Mouse (Mus musculus) bone marrow, adult 2 months (tissue): ENCODE measurements around the gene Adipoq.

Experiments used
- CTCF ChIP-seq: fragments of 200-500 bp; IDR thresholded peaks from 2 replicates; pipeline ENCODE4 v1.5.1; 2011; ENCODE audit warnings: low read length, control low read depth; ENCODE audit not compliant: control insufficient read depth, insufficient read depth
- POLR2A ChIP-seq: fragments of 200-500 bp; IDR thresholded peaks from 2 replicates; pipeline ENCODE4 v1.6.1; 2011; ENCODE audit warnings: low read depth, mild to moderate bottlenecking, control low read depth, low read length, borderline replicate concordance; ENCODE audit not compliant: control insufficient read depth

DNA sequence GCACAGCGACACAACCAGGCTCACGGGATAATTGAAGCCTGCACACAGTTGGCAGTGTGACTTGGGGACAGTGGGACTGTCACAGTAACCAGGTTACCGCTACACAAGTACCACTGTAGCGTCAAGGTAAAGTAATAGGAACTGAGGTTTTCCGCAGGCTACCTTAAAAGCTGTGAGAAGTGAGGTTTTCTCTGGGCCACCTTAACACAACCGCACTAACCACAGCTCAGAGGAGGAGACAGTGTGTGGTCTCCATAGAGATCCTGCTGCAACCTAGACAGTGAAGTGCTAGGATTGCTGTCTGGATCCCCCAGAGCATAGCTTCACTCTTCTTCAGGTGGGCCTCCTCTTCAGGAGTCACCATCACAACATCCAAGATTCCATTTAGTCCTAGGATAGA is 50.5 kb downstream of the Adipoq start:
- TF ChIP-seq CTCF: no peak
- no peak for TF ChIP-seq POLR2A
